Mouse (Mus musculus) 3T3-L1 (cell line): ENCODE measurements around the gene Psmd14.

ENCODE experiments used
- DNase-seq: peaks from one replicate; pipeline ENCODE4 v3.0.0-alpha.2; 2015; ENCODE audit warnings: low read depth, low spot score

Psmd14 gene

GRCm38 (mm10) chr2:61813106-61813505 lies 101.6 kb downstream of the Psmd14 start:
- no peak for DNase-seq

- no peak for DNase-seq
Measured at GRCm38 (mm10) chr2:61813521-61813920, 102.0 kb downstream of the Psmd14 start.

GRCm38 (mm10) chr2:61814548-61815473 lies 103.3 kb downstream of the Psmd14 start:
- DNase-seq = no peak

GRCm38 (mm10) chr2:61815583-61816313 lies 104.3 kb downstream of the Psmd14 start:
- DNase-seq = no peak

- no peak for DNase-seq
Measured at GRCm38 (mm10) chr2:61818197-61818596, 106.7 kb downstream of the Psmd14 start.

GRCm38 (mm10) chr2:61820203-61820602 lies 108.7 kb downstream of the Psmd14 start:
- no peak for DNase-seq

GRCm38 (mm10) chr2:61823426-61824140 lies 112.1 kb downstream of the Psmd14 start:
- DNase-seq = no peak

GRCm38 (mm10) chr2:61837243-61837806 lies 125.8 kb downstream of the Psmd14 start:
- DNase-seq = no peak
